Mouse (Mus musculus) megakaryocyte, embryonic 14.5 days (primary cell): ENCODE data around the gene 4930444G20Rik. TPM values are rescaled to one million over a fixed set of nuclear protein-coding genes. Genes with fewer than 3 reads are reported as not detected.

Experiments
- H3K27me3 ChIP-seq: replicated peaks from 2 replicates; pipeline ENCODE3; 2012; ENCODE audit warnings: inconsistent platforms
- H3K36me3 ChIP-seq: replicated peaks from 2 replicates; pipeline ENCODE3; 2012; ENCODE audit warnings: low read length, inconsistent platforms, mixed read lengths
- H3K4me1 ChIP-seq: 2 replicates; pipeline ENCODE4 v1.6.1; 2012; ENCODE audit warnings: inconsistent platforms
- H3K4me3 ChIP-seq: replicated peaks from 2 replicates; pipeline ENCODE3; 2012; ENCODE audit warnings: moderate library complexity, mild to moderate bottlenecking, inconsistent platforms
- H3K9me3 ChIP-seq: 2 replicates; pipeline ENCODE4 v1.6.1; 2012; ENCODE audit warnings: inconsistent platforms
- FLI1 ChIP-seq: IDR thresholded peaks from 2 replicates; pipeline ENCODE4 v1.6.1; 2012; ENCODE audit warnings: low read length, inconsistent platforms, mixed read lengths
- GATA1 ChIP-seq: IDR thresholded peaks from 3 replicates; pipeline ENCODE4 v1.6.1; 2012; ENCODE audit warnings: mixed read lengths, low read length, inconsistent platforms, borderline replicate concordance
- polyA plus RNA-seq: library from polyadenylated mRNA; stranded (reverse); fragments of >175 nt; gene quantifications from 2 replicates; pipeline ENCODE4 v1.2.3, GENCODE M21; 2012; ENCODE audit warnings: low replicate concordance; ENCODE audit not compliant: insufficient read depth

4930444G20Rik gene
- polyA plus RNA-seq, 1 experiment = not detected

- Histone ChIP-seq H3K27me3 (peaks cover 9% of the 10 kb centered on the region), H3K9me3 (no peaks in the 10 kb centered on the region), H3K4me1 (no peaks in the 10 kb centered on the region), H3K36me3 (no peaks in the 10 kb centered on the region), H3K4me3 (no peak overlapping the region)
- TF ChIP-seq FLI1 (no peak), GATA1 (no peak)
Observed at GRCm38 (mm10) chr10:22018618-22019017, 49.3 kb downstream of the 4930444G20Rik start.

- Histone ChIP-seq H3K27me3 (peaks cover 10% of the 10 kb centered on the region), H3K4me1 (no peaks in the 10 kb centered on the region), H3K36me3 (no peaks in the 10 kb centered on the region), H3K4me3 (no peak overlapping the region), H3K9me3 (no peaks in the 10 kb centered on the region)
- no peak for TF ChIP-seq GATA1
- TF ChIP-seq FLI1 = no peak
Observed at GRCm38 (mm10) chr10:22017469-22018159, 50.3 kb downstream of the 4930444G20Rik start.

Other genes with a start within 250 kb of the 4930444G20Rik start
- gene Sgk1, start 185.9 kb downstream of the 4930444G20Rik start, polyA plus RNA-seq = 1.6 TPM in 1 of 2 replicates, not detected in the other
- gene E030030I06Rik, start 81.2 kb upstream of the 4930444G20Rik start, polyA plus RNA-seq = not detected in 2 replicates
- gene Raet1e, start 90.5 kb upstream of the 4930444G20Rik start, polyA plus RNA-seq = not detected in 2 replicates
- gene H60b, start 90.5 kb upstream of the 4930444G20Rik start, polyA plus RNA-seq = not detected in 2 replicates